In genomic region chr10:96190168-96190987, GRCm38 (mm10) we compare ENCODE assay signal across 13 mouse cellular contexts. TPM values are rescaled to one million over a fixed set of nuclear protein-coding genes. Genes with fewer than 3 reads are reported as not detected.
A peak's percentile ranks its signal among the peaks of the same experiment; 100 is the strongest.
DNase-seq lines count a peak whose midpoint lies in the region; ATAC-seq and TF ChIP-seq lines count a peak whose summit lies in the region.
"Had no signal": no experiment of that assay in that cellular context is flagged by ENCODE, and none has a peak within 500 bp of the region (broad histone marks: within the 10 kb centered on the region; RNA-seq: fewer than 3 reads in every experiment).

No protein-coding gene starts in this region.

- no peaks in the 10 kb centered on the region for H3K36me3 ChIP-seq in forebrain, embryonic 15.5 days
- no peaks in the 10 kb centered on the region for H3K36me3 ChIP-seq in forebrain, embryonic 12.5 days (replicated peaks)
- no peaks in the 10 kb centered on the region for H3K36me3 ChIP-seq in ES-E14 (ENCODE audit: control insufficient read depth, insufficient read depth, low read length, poor library complexity, severe bottlenecking)
- H3K36me3 ChIP-seq in hindbrain, embryonic 10.5 days, result no peaks in the 10 kb centered on the region
- H3K36me3 ChIP-seq in midbrain, embryonic 10.5 days, result no peaks in the 10 kb centered on the region
- H3K36me3 ChIP-seq in heart, embryonic 12.5 days, result no peaks in the 10 kb centered on the region

- H3K9me3 ChIP-seq in forebrain, embryonic 15.5 days, result no peaks in the 10 kb centered on the region
- H3K9me3 ChIP-seq in forebrain, embryonic 12.5 days, result no peaks in the 10 kb centered on the region
- H3K9me3 ChIP-seq in ES-E14 (ENCODE audit: control insufficient read depth, insufficient read depth, low read depth, low read length), result peaks cover 4% of the 10 kb centered on the region; the same call in 1 of the 2 replicates
- H3K9me3 ChIP-seq in hindbrain, embryonic 10.5 days, result peaks cover 3% of the 10 kb centered on the region; the same call in 1 of the 2 replicates
- peaks cover 3% of the 10 kb centered on the region; the same call in 1 of the 2 replicates for H3K9me3 ChIP-seq in midbrain, embryonic 10.5 days (replicated peaks)
- H3K9me3 ChIP-seq in heart, embryonic 12.5 days (replicated peaks), result peaks cover 3% of the 10 kb centered on the region; the same call in 1 of the 2 replicates

- no peak overlapping the region for H3K9ac ChIP-seq in forebrain, embryonic 15.5 days (replicated peaks)
- H3K9ac ChIP-seq in forebrain, embryonic 12.5 days, result no peak overlapping the region
- no peak overlapping the region for H3K9ac ChIP-seq in ES-E14 (ENCODE audit: insufficient read depth, low read depth, low read length, poor library complexity, severe bottlenecking)
- H3K9ac ChIP-seq in heart, embryonic 12.5 days, result no peak overlapping the region

- H3K27me3 ChIP-seq in forebrain, embryonic 15.5 days, result no peaks in the 10 kb centered on the region
- H3K27me3 ChIP-seq in forebrain, embryonic 12.5 days, result no peaks in the 10 kb centered on the region
- no peaks in the 10 kb centered on the region for H3K27me3 ChIP-seq in hindbrain, embryonic 10.5 days (ENCODE audit: insufficient read depth, poor library complexity, severe bottlenecking)
- no peaks in the 10 kb centered on the region for H3K27me3 ChIP-seq in midbrain, embryonic 10.5 days (ENCODE audit: low read depth, poor library complexity, severe bottlenecking)
- no peaks in the 10 kb centered on the region for H3K27me3 ChIP-seq in heart, embryonic 12.5 days (replicated peaks)

- peak; percentile 22 for DNase-seq in ES-E14 (ENCODE audit: low read depth, low spot score)
- peak; percentile 55 for DNase-seq in hindbrain, embryonic 10.5 days (ENCODE audit: low spot score)
- DNase-seq in midbrain, embryonic 10.5 days (ENCODE audit: low spot score), result no peak
- no peak for DNase-seq in spleen, postnatal 14 days (ENCODE audit: low spot score in 2 of 2)
- no peak for DNase-seq in gastrocnemius, postnatal 4 days (ENCODE audit: low spot score in 2 of 2)

- H3K27ac ChIP-seq in forebrain, embryonic 15.5 days (replicated peaks), result no peak overlapping the region
- H3K27ac ChIP-seq in forebrain, embryonic 12.5 days, result no peak overlapping the region
- H3K27ac ChIP-seq in ES-E14 (ENCODE audit: insufficient read depth, low read depth, low read length, poor library complexity, severe bottlenecking), result no peak overlapping the region
- peak overlapping the region; percentile 73; the same call in 1 of the 2 replicates for H3K27ac ChIP-seq in hindbrain, embryonic 10.5 days
- H3K27ac ChIP-seq in midbrain, embryonic 10.5 days (replicated peaks), result 0 out of 2 replicates have a peak overlapping the region, but pooled peaks have one; percentile 0
- no peak overlapping the region for H3K27ac ChIP-seq in heart, embryonic 12.5 days (ENCODE audit: poor library complexity, severe bottlenecking)

- no peaks in the 10 kb centered on the region for H3K4me1 ChIP-seq in forebrain, embryonic 15.5 days
- H3K4me1 ChIP-seq in forebrain, embryonic 12.5 days, result peaks cover 6% of the 10 kb centered on the region
- no peaks in the 10 kb centered on the region for H3K4me1 ChIP-seq in ES-E14 (ENCODE audit: control insufficient read depth in 2 of 2, insufficient read depth in 2 of 2, low read length in 2 of 2, poor library complexity in 1 of 2)
- H3K4me1 ChIP-seq in hindbrain, embryonic 10.5 days (replicated peaks), result peaks cover 17% of the 10 kb centered on the region
- peaks cover 8% of the 10 kb centered on the region; the same call in 1 of the 2 replicates for H3K4me1 ChIP-seq in midbrain, embryonic 10.5 days
- no peaks in the 10 kb centered on the region for H3K4me1 ChIP-seq in heart, embryonic 12.5 days (replicated peaks)

- no peak overlapping the region for H3K4me3 ChIP-seq in forebrain, embryonic 15.5 days
- no peak overlapping the region for H3K4me3 ChIP-seq in forebrain, embryonic 12.5 days (replicated peaks)
- H3K4me3 ChIP-seq in ES-E14 (ENCODE audit: insufficient read depth in 1 of 2, low read depth in 1 of 2, low read length in 2 of 2, poor library complexity in 1 of 2, severe bottlenecking in 1 of 2), result no peak overlapping the region
- H3K4me3 ChIP-seq in hindbrain, embryonic 10.5 days, result no peak overlapping the region
- no peak overlapping the region for H3K4me3 ChIP-seq in midbrain, embryonic 10.5 days
- no peak overlapping the region for H3K4me3 ChIP-seq in heart, embryonic 12.5 days

- no peak overlapping the region for H3K4me2 ChIP-seq in forebrain, embryonic 15.5 days (replicated peaks)
- H3K4me2 ChIP-seq in forebrain, embryonic 12.5 days, result no peak overlapping the region
- no peak overlapping the region for H3K4me2 ChIP-seq in heart, embryonic 12.5 days

- in situ Hi-C loops in ES-E14 (cut with MboI; ENCODE audit: low sequenced_read_pairs in 2 of 2, unreplicated experiment in 2 of 2), result no loop called here

- peak; percentile 77 for ATAC-seq in forebrain, embryonic 15.5 days (replicated peaks)
- no peak for ATAC-seq in forebrain, embryonic 12.5 days (ENCODE audit: low FRiP score)
- no peak for ATAC-seq in heart, embryonic 12.5 days (ENCODE audit: insufficient number of reproducible peaks, low FRiP score)
- ATAC-seq: CD4-positive, CD25-positive, alpha-beta regulatory T cell, adult 4 months had no signal

- 37% methylated on average over 10 of the region's 10 CpGs for WGBS in forebrain, embryonic 15.5 days
- WGBS in forebrain, embryonic 12.5 days, result 62% methylated on average over 10 of the region's 10 CpGs
- WGBS in hindbrain, embryonic 10.5 days, result 41% methylated on average over 10 of the region's 10 CpGs
- WGBS in midbrain, embryonic 10.5 days, result 67% methylated on average over 10 of the region's 10 CpGs
- WGBS in heart, embryonic 12.5 days, result 77% methylated on average over 10 of the region's 10 CpGs

TF ChIP-seq in ES-E14, 5 proteins besides CTCF, POLR2A, EP300 and RAD21:
- TF ChIP-seq CHD2 (IDR thresholded peaks at IDR 0.05; ENCODE audit: low read depth, low read length) (no peak), HCFC1 (IDR thresholded peaks at IDR 0.05; ENCODE audit: borderline replicate concordance, insufficient read depth, low read length) (no peak), ZNF384 (IDR thresholded peaks at IDR 0.05; ENCODE audit: low read depth, low read length) (no peak), ZC3H11A (IDR thresholded peaks at IDR 0.05; ENCODE audit: borderline replicate concordance, low read depth, low read length) (no peak), MAFK (IDR thresholded peaks at IDR 0.05; ENCODE audit: insufficient read depth, low read depth, low read length) (no peak)

RNA-seq across cellular contexts. Expression of gene Gm5426, which starts 54.0 kb away (rescaled TPM):
- polyA plus RNA-seq in forebrain, embryonic 15.5 days (2015; fragmentation: Nextera tagmentation; extraction: Ambion mirVana), result not detected in 2 replicates
- polyA plus RNA-seq in forebrain, embryonic 12.5 days (2016; fragmentation: Nextera tagmentation; extraction: Ambion mirVana), result not detected in 2 replicates
- total RNA-seq in ES-E14 (2012; rRNA removed), result not detected in 2 replicates
- not detected in 2 replicates for polyA plus RNA-seq in hindbrain, embryonic 10.5 days (2016; fragmentation: Nextera tagmentation; extraction: Ambion mirVana)
- not detected in 2 replicates for polyA plus RNA-seq in midbrain, embryonic 10.5 days (2016; fragmentation: Nextera tagmentation; extraction: Ambion mirVana)
- polyA plus RNA-seq in heart, embryonic 12.5 days (2016; fragmentation: Nextera tagmentation; extraction: Ambion mirVana), result not detected in 2 replicates
- not detected for total RNA-seq in gastrocnemius, postnatal 4 days (2021)
- total RNA-seq: adrenal gland, adult 18-20 months; heart, postnatal 10 days; layer of hippocampus, adult 18-20 months had no signal
- polyA plus RNA-seq: CD4-positive, CD25-positive, alpha-beta regulatory T cell, adult 4 months; embryonic facial prominence, embryonic 11.5 days had no signal

Comparison
In these comparisons a context has a peak if more than half of its experiments do, and no peak if none do; other contexts are left out.
1. H3K27ac ChIP-seq: peak in hindbrain, embryonic 10.5 days (single experiment) and midbrain, embryonic 10.5 days (single experiment); none in forebrain, embryonic 15.5 days (single experiment), forebrain, embryonic 12.5 days (single experiment), ES-E14 (single experiment) and heart, embryonic 12.5 days (single experiment).
2. DNase-seq: peak in ES-E14 (single experiment) and hindbrain, embryonic 10.5 days (single experiment); none in midbrain, embryonic 10.5 days (single experiment), spleen, postnatal 14 days (0 of 2) and gastrocnemius, postnatal 4 days (0 of 2).